Mouse (Mus musculus) WW6 (cell line): ENCODE data around the gene Jun.

Experiments used
- DNase-seq: peaks from one replicate; pipeline ENCODE4 v3.0.0-alpha.2; 2013; ENCODE audit warnings: low read depth, low spot score

Jun gene

DNA sequence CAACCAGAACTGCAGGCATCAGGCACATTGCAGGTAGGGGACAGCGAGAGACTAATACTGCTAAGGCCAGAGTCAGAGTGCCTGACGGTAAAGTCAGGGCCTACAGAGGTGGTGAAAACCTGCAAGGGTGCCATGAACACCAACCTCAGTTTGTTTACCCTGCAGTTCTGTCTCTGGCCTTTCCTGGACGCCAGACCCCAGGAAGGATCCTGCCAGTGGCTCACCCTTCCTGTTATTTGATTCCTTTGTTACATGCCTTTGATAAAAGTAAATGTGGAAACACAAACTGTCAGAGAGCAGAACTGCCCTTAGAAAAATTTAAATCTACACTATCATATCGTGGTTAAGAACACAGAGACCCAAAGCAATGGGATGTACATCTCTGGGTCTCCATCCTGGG is 20.9 kb downstream of the Jun start:
- no peak for DNase-seq

- DNase-seq = no peak
Observed at GRCm38 (mm10) chr4:95025847-95026600, 26.0 kb downstream of the Jun start.

DNA sequence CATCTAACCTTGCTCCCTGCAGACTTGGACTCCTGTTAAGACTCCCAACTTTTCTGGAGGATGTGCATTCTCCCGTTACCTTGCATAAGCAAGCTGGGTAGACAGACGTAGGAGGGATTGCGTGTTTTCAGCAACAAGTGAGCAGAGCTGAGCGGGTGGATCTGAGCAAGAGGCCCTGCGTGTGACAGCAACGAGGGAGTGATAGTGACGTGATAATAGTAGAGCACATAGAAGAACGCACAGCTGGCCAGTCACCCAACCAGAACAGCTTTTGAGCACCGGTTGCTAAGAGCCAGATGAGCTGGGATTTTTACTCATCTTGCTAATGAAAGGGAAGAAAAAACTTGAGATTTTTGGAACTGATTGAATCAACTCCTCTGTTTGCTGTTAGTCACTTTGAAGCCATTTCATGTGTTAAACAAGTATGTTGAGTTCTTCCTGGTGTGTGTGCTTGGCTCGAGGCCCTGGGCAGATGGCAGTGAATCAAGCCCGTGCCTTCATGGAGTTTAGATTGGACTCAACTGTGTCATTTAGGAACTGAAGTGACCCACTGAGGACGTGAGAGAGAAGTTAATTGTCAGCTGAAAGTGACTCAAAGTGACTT is 28.6 kb downstream of the Jun start:
- DNase-seq = no peak

- DNase-seq = no peak
Observed at GRCm38 (mm10) chr4:95021649-95022637, 30.1 kb downstream of the Jun start.

- no peak for DNase-seq
Observed at GRCm38 (mm10) chr4:95020201-95020600, 31.8 kb downstream of the Jun start.

DNA sequence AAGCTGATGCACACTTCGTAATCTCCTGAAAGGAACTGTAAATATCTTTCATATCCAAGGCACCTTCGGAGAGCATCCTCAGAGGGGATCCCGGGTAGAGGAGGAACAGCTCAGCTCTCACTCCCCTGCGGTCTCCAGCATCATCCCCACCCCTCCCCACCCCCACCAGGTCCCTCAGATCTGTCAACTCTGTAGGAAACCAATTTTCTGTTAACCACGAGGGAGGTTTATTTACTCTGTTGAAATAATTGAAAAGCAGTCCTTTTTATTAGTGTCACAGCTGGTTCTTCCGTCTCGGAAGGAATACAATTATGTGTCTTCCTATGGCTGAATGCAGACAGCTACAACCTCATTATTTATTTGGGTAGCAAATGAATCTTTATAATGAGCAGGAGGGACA is 33.8 kb downstream of the Jun start:
- no peak for DNase-seq

GRCm38 (mm10) chr4:95012706-95013105 is 39.3 kb downstream of the Jun start:
- DNase-seq = no peak

DNA sequence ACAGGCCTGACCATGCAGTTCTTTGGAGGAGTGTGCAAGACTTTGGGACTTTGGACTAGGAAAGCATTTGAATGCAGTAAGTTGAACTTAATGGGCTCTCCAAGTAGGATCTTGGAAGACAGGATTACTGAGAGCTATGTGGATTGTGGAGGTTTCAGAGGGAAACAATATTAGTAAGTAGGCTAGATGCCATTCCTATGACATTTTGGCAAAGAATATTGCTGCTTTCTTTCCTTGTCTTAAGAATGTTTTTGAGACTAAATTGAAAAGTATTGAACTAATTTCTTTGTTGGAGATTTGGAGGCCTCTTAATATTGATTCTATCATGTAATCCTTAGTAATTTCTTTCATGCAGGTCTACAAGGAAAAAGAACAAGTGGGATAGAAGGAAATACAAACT is 39.8 kb downstream of the Jun start:
- DNase-seq = no peak

DNA sequence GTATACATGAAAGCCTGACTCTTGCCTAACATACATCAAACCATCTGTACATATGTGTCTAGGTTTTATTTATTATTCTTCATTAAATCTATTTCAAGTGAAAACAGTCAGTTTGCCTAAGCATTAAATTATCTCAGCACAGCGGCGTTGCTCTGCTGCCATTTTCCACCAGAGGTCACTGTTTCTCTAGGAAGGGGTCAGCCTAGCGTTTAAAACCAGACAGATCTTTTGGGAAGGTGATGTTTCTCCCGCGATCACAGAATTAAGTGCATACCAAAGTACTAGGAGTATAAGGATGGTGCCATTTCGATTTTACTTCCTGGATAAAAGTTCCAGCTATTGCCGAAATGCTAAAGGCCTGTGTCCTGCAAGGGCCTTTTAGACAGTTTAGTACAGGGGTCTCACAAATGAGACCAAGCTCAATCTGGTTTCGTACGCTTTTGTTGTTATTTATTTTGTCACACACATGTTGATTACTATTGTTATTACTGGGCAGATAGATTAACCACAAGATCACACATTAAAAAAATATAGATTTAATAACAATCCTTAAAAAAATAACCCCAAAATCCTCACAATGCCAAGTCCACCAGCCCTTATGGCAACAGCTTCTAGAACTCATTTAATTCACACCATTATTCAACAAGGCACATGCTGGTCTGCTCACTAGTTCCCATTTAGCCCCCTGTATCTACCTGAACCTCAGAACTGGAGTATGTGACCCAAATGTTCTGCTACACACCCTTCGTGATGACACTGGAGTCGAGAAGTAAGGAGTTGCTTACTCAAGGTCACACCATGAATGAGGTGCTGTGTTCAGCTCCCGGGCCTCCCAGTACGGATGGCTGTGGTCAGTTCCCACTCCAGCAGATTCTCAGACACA is 43.6 kb downstream of the Jun start:
- DNase-seq = no peak

DNA sequence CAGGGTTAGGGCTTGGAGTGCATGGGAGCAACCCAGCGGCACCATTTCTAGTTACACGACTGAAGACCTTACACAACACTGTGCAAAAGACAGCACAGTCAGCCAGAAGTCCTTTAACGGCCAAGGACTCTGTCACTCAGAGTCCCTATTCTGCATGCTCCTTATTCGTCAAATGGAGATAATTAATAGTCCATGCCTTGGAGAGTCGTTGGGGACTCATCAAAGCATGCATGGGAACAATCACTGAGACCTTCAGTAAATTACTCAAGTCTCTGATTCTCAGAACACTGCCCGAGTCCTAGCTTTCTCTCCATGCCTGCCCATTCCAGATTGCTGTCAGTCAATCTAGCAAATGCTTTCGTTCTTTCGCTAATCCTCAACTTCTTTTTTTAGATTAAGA is 44.3 kb downstream of the Jun start:
- DNase-seq = no peak

- DNase-seq = no peak
Observed at GRCm38 (mm10) chr4:95005251-95005830, 46.7 kb downstream of the Jun start.

DNA sequence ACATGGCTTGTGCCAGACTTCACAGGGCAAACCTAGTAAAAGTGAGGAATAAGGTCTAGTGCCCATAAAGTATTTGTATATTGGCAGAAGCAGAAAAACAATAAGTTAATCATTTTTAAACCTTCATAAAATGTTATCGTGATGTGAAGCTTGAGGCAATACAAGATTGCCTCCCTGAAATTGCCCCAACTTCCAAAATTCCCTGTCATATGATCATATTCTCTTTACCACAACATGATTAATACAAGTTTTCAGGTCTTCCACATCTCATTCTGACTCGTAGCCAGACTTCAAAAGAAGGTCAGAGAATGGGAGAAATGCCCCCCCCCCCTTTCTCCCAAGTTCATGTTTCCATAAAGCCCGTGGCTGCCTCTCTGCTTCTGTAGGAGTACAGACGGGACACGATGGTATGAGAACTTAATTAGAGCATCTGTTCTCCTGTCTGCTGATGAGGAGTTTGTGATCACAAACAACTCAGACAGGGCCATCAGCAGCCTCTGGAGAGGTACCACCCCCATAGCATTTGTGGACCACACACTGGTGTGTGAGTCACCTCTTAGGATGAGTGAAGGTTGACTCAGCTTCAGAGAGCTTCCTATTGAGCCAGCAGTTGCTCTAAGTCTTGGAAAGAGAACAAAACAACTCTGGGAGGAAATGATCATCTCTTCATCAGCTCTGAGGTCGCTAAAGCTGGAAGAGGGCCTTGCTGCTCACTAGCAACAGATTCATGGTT is 50.8 kb downstream of the Jun start:
- DNase-seq = no peak

DNA sequence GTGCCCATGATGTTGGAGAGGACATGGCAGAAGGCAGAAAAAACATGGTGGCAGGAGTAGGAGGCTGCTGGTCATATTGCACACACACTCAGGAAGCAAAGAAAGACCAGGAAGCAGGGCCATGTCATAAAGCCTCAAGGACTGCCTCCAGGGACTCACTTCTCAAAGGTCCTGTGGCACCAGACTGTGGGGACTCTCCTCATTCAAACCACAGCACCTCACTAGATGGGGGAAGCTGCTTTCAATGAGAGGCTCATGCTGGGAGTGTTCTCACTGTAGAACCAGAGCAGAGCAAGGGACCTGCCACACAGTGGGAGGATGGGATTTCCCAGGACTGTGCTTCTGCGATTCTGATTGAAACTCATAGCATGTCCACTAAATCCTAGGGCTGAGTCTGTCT is 51.9 kb downstream of the Jun start:
- DNase-seq = no peak

- DNase-seq = no peak
Observed at GRCm38 (mm10) chr4:94999249-94999648, 52.8 kb downstream of the Jun start.
